Mouse (Mus musculus): ENCODE data around the gene Tstd3.

Gene Tstd3

DNA sequence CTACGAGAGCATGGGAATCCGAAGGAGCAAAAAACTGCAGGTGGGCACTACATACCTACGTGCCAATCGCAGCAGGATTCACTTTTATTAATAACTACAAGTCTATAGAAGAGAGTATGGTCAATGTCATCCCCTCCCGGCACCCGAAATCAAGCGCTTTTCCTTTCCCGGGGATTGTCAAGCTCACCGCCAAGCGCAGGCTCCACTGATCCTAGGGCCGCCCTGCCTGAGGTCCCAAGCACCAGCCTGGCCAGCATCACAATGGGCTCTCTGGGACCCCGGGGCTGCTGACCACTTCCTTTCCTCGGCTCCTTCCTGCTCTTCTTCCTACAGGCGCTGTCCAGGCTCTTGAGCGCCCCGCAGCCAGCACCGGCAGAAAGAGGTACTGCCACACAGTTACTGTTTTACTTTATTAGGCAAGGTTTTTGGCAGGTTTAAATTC lies at the start of gene Tstd3, which contains the start of gene Usp45:
Gene Tstd3 (minus strand): TSS at position 350 of the 442 bp plus-strand sequence.
Gene Usp45 (plus strand): TSS at position 294 of the 442 bp plus-strand sequence.
- DNase-seq, result peak; percentile 86 to 90

DNA sequence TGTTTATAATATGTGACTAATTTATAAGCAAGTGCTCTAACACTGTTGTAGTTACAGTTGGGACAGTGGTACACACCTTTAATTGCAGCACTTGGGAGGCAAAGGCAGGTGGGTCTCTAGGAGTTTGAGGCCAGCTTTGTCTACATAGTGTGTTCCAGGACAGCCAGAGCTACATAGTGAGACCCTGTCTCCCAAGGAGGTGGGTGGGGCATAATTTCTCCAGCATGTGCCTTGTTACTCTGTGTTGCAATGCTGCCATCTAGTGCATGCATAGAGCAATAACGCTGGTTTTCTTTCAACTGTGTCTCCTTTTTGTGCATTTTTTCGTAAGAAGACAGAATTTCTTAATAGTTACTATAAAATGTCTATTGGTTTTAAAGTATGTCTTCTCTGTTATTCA lies 47.0 kb upstream of the Tstd3 start:
- DNase-seq, result peak; percentile 31 to 58

DNA sequence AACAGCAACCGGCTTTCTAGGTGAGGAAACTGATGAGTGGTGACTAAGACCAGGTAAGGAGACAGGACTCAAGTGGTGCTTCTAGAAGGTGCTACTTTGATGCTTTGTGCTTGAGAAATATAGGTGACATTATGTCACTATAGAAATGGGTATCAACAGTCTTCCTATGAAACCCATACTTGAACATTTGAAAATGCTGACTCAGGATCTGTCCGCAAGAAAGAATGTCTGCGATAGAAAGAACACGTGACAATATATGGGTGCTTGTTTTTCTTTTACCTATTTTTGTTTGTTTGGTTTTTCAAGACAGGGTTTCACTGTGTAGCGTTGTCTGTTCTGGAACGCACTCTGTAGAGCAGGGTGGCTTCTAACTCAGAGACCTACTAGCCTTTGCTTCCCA lies 45.6 kb upstream of the Tstd3 start:
- DNase-seq, result no peak

DNA sequence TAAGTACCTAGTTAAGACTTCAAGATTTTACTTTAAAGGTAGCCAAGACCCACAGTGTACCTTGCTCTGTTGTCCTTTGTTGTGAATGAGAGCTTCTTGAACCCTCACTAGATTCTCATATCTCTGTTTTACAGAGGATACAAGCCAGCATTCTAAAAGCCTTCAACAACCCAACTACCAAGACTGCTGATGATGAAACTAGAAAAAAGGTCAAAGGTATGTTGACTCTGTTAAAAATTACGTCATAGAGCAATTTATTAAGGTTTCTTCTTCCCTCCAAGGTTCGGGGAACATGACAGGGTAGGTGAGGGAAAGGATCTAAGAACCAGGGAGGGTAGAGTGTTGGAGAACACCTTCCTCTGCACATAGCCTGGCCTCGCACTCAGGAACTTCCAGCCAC lies 43.6 kb upstream of the Tstd3 start:
- no peak for DNase-seq

DNA sequence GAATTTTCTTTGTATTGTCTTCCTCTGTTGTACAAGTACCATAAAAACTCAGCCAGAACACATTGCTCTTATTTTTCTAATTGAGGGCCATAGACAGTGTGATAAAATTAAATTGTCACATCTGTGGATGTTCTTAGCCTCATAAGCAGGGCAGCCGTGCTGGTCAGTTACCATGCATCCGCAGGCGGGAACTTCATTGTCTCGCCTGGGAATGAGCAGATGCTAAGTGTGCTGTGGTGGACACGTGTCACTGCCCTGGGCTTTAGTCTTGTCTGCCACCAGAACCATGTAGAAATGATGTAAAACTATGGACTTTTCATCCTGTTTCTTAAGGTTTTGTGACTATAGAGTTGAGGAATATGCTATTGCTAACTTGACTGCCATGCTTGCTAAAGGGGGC lies 40.2 kb upstream of the Tstd3 start:
- no peak for DNase-seq

DNA sequence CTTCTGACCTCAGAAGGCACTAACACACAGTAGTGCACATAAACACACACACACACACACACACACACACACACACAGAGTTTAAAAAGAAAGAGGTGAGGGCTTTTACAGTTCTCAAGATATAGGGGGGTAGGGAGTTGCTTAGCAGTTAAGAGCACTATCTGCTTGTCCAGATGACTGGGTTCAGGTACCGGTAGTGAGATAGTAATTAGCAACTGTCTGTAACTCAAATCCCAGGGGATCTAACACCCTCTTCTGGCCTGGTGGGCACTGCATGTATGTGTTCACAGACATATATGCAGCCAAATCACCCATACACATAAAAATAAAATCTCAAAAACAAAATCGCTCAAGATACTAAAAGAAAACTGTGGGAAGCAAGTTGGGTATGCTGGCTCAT lies 34.6 kb upstream of the Tstd3 start:
- DNase-seq, result no peak

DNA sequence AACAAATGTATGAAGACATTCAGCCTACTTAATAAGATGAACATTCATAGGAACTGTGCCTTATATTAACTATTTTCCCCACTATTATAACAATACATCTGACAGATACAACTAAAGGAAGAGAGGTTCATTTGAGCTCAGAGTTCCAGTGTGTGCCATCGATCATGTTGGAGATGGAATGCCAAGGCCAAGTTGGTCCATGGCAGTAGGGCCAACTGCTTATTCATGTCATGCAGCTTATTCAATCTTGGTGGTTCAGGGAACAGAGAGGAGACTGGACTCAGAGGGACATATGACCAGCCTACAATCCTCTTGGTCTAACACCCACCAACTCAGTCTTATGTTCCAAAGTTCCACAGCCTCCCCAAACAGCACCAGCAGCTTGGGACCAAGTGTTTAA lies 34.0 kb upstream of the Tstd3 start:
- no peak for DNase-seq

DNA sequence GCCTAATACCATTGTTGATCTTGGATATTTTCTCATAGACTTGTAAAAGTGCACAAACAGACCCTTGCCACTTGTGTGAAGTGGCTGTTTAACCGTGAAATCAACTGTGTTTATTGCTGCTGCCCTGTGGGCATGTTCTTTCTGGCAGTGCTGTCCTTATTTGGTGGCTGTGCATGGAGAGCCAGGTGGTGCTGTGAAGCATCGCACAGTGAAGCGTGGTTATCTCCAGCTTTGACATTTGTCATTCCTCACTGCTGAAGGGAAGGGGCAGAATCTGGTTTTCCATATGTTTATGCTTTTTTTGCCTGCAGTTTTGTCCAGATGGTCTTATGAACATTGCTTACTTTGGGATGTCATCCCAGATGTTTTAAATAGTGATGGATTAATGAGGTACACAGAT lies 26.6 kb upstream of the Tstd3 start:
- DNase-seq, result no peak

DNA sequence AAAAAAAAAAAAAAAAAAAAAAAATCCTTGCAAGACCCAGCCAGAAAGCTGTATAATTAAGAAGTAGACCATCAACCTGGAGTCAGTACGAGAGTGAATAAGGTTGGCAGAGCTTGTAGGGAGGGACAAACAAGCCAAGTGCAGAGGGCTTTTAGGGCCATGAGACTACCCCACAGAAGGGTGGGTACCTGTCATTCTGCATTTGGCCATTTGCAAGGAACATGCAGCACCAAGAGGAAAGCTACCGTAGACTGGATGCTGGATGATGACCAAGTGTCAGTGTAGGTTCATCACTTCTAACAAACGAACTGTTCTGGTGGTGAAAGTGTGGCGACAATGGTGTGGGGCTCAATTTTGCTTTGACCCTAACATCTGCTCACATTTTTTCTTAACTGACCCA lies 22.8 kb upstream of the Tstd3 start:
- DNase-seq, result no peak

DNA sequence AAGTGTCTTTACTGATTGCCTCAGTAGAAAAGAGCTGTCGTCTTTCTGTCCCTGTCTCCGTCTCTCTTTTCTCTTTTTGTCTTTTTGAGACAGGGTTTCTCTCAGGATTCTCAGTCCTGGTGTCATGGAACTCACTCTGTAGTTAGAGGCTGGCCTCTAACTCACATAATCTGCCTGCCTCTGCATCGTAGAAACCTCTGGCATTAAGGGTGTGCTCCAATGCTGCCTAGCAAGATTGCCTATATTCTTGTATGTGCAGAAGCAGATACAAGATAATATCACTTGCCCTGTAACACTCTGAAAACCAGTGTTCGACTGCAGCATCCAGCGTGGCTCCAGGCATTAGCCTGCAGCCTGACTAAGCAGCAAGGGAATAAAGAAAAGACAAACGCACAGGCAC lies 21.9 kb upstream of the Tstd3 start:
- DNase-seq, result no peak

DNA sequence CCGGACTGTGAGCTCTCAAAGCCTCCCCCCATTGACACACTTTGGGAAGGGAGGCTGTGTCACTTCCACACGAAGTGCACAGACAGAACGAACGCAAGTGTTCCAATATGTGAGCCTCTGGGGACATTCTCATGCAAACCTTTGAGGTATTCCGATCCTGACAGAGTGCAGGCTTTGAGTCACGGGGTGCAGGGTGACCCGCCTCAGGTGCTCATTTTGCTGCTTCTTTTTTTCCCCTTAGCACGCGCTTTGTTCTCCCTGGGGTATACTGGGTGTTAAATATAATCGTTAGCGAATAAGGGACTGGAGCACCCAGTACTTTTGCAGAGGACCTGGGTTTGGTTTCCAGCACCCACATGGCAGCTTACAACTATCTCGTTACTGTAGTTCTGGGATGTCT lies 19.3 kb upstream of the Tstd3 start:
- no peak for DNase-seq

DNA sequence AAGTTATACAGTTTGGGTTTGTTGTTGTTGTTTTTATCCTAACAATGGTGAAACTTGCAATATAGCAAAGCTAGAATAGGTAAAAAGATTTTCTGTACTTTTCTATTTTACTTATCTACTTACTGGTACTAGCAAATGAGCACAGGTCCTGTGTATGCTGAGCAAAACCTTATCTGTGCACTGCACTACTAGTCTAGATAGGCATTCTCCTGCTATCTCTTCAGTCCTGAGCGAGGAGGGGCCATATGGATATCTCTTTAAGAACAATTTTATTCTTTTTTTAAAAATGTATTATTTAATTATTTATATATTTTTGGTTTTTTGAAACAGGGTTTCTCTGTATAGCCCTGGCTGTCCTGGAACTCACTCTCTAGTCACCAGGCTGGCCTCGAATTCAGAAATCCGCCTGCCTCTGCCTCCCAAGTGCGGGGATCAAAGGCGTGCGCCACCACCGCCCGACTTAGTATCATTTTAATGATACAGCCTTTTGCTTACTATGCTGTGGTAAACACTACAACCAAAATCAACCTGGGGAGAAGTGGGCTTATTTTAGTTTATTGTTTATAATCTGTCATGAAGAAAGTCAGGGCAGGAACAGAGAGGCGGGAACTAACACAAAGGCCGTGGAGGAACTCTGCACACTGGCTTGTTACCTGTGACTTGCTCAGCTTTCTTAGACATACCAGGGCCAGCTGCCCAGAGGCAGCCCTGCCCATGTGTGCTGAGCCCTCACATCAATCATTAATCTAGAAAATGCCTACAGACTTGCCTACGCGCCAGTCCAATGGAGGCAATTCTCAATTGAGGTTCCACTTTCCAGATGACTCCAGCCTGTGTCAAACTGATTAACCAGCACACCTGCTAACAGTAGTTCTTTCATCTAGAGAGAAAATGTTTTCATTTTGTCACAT lies 14.1 kb upstream of the Tstd3 start:
- peak in 1 of 2 experiments; percentile 5 for DNase-seq

DNA sequence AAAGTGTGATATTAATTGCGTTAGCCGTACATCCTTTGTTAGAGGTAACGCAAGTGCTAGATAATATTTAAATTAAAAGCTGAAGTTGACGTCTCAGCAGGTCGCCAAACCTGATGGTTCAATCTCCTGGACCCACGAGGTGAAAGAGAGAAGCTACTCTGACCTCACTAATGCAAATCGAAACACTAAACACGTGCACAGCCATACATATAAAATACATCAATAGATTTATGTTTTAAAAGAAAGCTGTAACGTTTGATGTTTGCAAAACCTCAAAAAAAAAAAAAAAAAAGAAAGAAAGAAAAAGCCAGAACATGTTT lies 9.9 kb upstream of the Tstd3 start:
- DNase-seq, result no peak

DNA sequence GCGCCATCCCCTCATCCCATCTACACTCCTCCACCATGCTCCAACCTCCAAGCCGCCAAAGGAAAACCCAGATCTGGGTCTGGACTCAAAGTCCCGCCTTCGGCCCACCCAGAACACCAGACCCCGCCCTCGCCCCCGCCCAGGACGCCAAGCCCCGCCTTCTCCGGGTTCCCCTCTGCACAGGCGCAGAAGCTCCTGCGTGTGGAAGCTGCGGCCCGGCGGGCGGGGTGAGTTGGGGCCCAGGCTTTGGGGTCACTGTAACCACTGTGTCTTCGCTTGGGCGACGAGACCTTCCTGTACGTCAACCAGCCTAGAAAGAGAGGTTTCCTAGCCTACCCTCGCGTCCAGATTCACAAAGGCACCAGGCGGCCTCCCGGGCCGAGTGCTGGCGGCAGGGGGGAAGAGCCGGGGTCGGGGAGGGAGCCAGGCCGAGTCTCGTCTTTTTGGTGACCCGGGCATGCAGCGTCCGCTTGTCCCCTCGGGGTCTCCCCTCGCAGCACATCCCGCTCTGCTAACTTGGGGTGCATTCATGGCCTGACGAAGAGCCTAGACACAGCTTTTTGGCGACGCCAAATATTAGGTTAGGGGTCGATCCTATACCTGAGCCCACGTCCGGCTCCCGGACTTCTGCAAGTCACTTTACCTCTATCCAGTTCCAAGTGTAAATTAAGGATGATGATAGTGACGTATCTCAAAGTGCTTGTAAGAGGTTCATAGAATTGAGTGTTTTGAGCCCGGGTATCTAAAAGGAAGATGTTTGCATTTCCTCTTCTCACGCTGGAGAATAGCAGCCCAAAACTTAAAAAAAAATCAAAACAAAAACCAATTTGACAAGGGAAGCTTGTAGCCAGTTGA lies 9.3 kb upstream of the Tstd3 start:
- peak; percentile 97 to 98 for DNase-seq

DNA sequence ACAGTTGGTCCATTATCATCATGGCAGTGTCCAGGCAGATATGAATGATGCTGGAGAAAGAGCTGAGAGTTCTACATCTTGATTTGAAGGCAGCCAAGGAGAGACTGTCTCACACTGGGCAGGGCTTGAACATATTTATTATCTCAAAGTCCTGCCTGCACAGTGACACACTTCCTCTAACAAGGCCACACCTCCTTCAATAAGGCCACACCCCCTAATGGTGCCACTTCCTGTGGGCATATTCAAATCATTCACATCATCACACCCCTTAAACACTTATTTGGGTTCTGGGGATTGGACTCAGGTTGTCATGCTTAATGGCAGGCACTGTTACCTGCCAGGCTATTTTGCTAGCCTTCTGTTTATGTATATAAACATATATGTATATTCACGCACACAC lies 5.3 kb upstream of the Tstd3 start:
- no peak for DNase-seq

DNA sequence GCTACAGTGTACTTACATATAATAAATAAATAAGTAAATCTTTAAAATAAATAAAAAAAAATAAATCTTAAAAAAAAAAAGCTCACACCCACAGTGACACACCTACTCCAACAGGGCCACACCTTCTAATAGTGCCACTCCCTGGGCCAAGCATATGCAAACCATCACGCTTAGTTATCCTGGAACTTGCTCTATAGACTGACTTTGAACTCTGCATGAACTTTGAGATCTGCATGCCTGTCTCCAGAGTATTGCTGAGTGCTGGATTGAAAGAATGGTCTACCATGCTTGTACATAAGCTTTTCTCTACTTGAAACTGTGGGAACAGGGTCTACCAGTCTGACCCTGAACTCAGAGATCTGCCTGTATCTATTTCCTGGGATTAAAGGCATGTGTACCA lies 4.1 kb upstream of the Tstd3 start:
- no peak for DNase-seq

DNA sequence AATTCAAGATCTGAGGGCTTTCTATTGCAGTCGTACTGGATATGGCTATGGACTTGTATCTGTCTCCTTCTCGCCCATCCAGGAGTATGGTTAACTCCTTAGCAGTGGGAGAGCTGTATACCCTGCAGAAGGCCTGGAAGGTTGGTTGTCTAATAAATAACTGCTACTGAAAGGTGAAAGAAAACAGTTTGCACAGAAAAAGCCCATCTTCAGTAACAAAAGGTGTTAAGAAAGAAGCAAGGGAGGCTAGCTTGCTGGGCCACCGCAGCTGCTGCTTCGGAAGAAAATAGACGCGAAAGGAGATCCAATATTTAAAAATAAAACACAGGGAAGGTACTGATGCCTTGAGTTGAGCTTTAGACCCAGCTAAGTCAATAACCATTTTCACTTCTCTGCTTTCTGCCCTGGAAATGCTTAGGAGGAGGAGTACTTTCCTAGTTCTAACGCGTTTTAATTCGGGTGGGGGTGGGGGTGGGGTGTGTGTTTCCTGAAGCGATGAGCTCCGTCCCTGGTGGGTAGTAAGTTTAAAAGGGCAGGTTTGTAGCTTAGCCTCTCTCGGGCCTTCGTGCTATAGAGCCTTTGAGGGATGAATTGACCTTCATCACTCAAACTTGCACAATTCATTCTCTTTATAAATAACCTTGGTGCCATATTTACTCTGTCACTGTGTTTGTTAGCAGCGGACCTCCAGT lies 695 bp downstream of the Tstd3 start:
- no peak for DNase-seq

DNA sequence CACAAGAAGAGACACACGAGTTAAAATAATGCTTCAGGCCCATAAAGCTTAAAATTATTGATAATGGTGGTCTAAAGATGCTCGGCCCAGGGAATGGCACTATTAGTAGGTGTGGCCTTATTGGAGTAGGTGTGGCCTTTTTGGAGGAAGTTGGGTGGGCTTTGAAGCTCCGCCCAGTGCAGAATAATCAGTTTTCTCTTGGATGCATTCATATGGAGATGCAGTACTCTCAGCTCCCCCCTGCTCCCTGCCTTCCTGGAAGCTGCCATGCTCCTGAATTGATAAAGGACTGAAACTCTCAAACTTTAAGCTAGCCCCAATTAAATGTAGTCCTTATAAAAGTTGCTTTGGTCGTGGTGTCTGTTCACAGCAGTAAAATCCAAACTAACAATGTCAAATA lies 3.2 kb downstream of the Tstd3 start:
- DNase-seq, result no peak

DNA sequence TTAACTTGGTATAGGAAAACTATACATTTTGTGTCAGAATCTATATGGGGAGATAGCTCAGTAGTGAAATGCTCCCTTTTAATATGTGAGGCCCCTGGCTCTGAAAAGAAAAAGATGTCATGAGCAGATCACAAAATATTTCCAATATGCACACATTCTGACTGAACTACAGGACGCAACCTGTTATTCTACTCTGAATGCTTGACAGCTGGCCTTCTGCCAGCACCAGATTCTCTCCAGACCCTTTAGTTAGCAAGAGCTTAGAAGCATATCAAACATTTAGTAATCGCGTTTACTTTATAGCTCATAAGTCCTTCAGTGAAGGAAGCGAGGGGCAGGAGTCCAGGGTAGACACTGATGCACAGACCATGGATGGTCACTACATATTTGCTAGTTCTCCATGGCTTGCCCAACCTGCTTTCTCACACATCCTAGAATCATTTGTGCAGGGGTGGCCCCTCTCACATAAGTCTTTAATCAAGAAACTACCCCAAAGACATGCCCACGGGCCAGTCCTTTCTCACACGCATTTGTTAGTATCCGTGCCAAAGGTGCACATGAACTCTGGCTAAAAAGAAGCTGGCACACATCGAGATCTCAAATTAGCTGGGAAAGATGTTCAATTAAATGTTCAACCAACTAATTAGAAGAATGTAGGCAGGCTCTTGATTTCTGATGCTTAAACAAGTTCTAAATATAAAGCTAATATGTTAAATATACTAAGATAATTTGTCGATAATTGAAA lies 5.4 kb downstream of the Tstd3 start:
- DNase-seq, result peak; percentile 7 to 14

DNA sequence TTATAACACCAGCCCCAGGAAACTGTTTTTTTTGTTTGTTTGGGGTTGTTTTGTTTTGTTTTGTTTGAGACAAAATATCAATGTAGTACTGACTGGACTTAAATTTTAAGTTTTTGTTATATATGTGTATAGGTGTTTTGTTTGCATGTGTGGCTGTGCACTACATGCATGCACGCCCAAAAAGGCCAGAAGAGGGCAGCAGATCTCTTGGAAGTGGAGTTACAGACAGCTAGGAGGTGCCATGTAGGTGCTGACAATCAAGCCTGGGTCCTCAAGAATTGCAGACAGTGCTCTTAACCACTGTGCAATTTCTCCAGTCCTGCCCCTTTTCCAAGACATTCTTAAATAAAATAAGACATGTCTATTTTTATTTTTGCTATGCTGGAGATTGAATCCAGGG lies 8.2 kb downstream of the Tstd3 start:
- DNase-seq, result no peak

DNA sequence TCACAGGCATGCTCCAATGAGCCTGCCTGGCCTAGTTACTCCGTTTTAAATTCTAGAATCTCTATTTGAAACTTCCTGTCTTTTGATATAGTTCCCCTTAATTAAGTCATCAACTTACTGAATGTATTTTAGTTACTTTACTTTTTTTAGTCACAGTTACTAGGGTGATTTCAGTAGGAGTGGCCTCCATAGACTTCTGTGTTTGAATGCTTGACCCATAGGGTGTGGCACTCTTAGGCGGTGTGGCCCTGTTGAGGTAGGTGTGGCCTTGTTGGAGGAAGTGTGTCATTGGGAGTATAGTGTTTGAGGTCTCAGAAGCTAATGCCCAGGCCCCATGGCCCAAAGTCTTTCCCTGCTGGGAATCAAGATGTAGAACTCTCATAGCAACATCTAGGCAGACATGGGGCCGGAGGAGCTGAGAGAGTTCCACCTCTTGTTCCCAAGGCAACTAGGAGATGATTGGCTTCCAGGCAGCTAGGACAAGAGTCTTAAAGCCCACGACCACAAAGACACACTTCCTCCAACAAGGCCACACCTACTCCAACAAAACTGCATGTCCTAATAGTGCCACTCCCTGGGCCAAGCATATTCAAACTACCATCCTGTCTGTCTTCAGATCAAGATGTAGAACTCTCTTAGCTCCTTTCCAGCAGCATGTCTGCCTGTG lies 11.8 kb downstream of the Tstd3 start:
- DNase-seq, result no peak

DNA sequence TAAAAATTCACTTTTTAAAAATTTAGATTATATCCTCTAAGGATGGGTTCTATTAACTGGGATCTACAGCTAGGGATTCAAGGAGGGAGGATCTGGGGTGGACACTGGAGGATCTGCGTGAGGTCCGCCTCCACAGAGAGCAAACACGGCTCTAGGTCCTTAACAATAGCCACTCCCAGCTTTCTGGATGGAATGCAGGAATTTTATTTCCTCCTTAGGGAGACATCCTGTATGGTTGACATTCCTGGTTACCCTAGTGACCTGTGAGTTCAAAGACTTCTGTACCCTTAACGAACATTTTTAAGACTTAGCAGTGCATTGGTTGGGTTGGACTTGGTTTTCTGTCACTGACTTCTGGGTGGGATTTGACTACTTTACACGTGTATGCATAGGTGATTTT lies 21.3 kb downstream of the Tstd3 start:
- DNase-seq, result no peak
